Mouse (Mus musculus): ENCODE measurements around the gene Man2a2. TPM values are rescaled to one million over a fixed set of nuclear protein-coding genes. Genes with fewer than 3 reads are reported as not detected.

Gene Man2a2
- polyA plus RNA-seq (2016; fragmentation: Nextera tagmentation; extraction: Ambion mirVana): 20.2 and 21.0 TPM in 2 replicates

DNA sequence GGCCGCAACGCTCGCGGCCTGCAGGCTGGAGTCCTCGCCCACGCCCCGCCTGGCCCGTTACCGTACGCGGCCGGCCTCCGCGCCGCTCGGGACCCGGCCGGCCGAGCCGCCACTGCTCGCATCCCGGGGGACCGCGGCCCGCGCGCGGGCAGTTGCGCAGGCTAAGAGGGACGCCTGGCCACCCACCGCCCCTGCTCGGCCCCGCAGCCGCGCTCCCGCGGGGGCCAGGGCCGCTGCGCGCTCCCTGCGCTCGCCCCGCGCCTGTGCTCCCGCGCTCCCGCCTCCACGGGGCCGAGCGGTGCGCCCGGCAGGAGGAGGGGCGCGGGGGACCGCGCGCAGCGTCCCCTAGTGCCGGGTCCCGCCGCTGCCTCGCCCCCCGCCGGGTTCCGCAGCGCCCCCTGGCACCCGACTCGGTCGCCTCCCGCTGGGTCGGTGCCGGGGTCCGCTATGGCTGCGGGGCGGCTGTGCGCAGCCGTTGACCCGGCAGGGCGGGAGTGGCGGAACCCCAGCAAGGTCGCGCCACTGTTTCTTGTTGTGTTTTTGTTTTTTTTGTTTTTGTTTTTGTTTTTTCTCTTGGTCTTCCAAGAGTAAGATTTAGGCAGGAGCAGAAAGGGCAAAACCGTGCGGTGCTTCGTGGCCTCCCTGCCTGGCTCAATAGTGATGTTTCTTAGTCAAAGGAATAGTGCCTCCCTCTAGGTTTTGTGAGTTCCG lies at the start of gene Man2a2:
Gene Man2a2 (minus strand): TSS at position 335 of the 711 bp plus-strand sequence.
- DNase-seq (ENCODE audit: low spot score): peak; percentile 88
- peaks cover 12% of the 10 kb centered on the region; the same call in 1 of the 2 replicates for H3K27me3 ChIP-seq (replicated peaks; ENCODE audit: low read depth, poor library complexity, severe bottlenecking)
- H3K4me3 ChIP-seq: peak within 1 kb of the TSS; percentile 98
- peaks cover 29% of the 10 kb centered on the region for H3K4me1 ChIP-seq
- peaks cover 30% of the 10 kb centered on the region for H3K36me3 ChIP-seq (replicated peaks)
- no peaks in the 10 kb centered on the region for H3K9me3 ChIP-seq
- H3K27ac ChIP-seq (replicated peaks): peak within 1 kb of the TSS; percentile 95
- under 1% methylated on average over 86 of the region's 86 CpGs for WGBS

DNA sequence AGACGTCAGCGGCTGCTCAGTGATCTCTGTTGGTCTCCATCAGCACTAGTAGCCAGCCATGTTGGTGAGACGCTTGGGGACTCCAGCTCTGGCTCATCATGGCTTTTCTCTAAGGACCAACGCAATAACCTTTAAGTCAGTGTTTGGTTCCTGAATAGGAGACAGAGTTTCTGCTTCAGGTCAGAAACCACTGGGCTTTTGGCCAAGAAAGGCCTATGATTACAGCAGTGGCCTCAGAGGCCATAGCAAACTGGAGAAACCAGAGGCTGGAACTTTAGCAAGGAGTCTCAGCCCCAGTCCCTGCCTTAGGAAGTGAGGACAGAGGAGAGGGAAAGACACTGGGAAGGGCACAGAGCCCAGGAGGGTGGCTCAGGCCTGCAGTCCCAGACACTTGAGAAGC lies 49.4 kb upstream of the Man2a2 start:
- H3K4me3 ChIP-seq: no peak overlapping the region
- H3K27ac ChIP-seq (replicated peaks): no peak overlapping the region
- no peaks in the 10 kb centered on the region for H3K9me3 ChIP-seq
- no peaks in the 10 kb centered on the region for H3K36me3 ChIP-seq (replicated peaks)
- 85% methylated on average over 4 of the region's 4 CpGs for WGBS
- no peak for DNase-seq (ENCODE audit: low spot score)
- H3K27me3 ChIP-seq (replicated peaks; ENCODE audit: low read depth, poor library complexity, severe bottlenecking): no peaks in the 10 kb centered on the region
- peaks cover 13% of the 10 kb centered on the region for H3K4me1 ChIP-seq

DNA sequence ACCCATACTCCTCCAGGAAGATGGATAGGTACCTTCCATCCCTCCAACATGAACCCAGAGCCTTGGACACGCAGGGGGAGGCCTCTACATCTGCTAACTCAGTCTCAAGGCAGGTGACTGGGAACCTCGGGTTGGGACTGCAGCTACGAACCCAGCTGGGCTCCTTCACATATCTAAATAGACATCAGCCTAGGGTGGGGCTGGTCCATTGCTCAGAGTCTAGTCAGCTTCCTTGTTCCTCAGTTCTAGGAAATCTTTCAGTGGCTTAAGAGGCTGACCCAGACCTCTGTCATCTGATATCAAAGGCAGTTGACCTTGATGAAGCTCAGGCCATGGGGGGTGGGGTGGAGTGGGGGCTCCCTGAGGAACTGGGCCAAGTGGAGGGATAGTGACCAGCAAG lies 48.1 kb upstream of the Man2a2 start:
- Histone ChIP-seq H3K27me3 (replicated peaks; ENCODE audit: low read depth, poor library complexity, severe bottlenecking) (no peaks in the 10 kb centered on the region), H3K4me3 (no peak overlapping the region), H3K36me3 (replicated peaks) (no peaks in the 10 kb centered on the region), H3K4me1 (peaks cover 13% of the 10 kb centered on the region), H3K27ac (replicated peaks) (no peak overlapping the region), H3K9me3 (no peaks in the 10 kb centered on the region)
- DNase-seq (ENCODE audit: low spot score): no peak
- WGBS: 72% methylated on average over 3 of the region's 3 CpGs

DNA sequence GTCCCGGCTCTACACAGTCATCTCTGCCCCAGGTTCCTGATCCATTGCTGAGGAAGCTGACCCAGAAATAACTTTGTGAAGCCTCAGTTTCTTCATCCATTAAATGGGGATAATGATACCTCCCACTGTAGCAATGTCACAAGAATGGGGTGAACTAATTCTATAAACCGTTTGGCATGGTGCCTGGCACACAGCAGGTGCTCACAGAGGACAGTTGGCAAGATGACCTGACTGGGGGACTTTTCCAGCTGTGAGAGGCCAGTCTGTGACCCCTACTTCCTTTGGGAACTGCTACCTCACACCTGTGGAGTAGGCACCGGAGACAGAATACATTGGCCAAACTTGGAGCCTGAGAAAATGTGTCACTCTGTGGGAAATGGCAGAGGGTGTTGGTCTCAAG lies 46.9 kb upstream of the Man2a2 start:
- 84% methylated on average over 3 of the region's 3 CpGs for WGBS
- Histone ChIP-seq H3K9me3 (no peaks in the 10 kb centered on the region), H3K4me1 (peaks cover 11% of the 10 kb centered on the region), H3K4me3 (no peak overlapping the region), H3K27me3 (replicated peaks; ENCODE audit: low read depth, poor library complexity, severe bottlenecking) (no peaks in the 10 kb centered on the region), H3K27ac (replicated peaks) (no peak overlapping the region), H3K36me3 (replicated peaks) (no peaks in the 10 kb centered on the region)
- DNase-seq (ENCODE audit: low spot score): no peak

DNA sequence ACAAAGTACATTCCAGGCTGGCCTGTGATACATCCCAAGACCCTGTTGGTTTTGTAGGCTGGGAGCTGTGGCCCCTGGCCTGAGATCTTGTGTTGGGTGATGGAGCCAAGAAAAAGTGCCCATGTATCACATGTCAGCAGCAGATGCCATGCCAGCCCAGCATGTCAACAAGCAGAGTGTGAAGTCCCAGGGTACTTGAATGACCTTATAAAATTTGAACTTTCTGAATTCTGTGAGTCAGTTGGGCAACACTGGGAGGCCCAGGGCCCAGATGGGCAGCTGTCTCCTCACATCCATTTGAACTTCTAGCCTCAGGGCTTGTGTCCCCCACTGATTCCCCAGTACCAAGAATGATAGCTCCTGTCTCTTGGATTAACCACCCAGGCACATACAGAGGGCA lies 46.4 kb upstream of the Man2a2 start:
- no peaks in the 10 kb centered on the region for H3K36me3 ChIP-seq (replicated peaks)
- no peak for DNase-seq (ENCODE audit: low spot score)
- H3K9me3 ChIP-seq: no peaks in the 10 kb centered on the region

DNA sequence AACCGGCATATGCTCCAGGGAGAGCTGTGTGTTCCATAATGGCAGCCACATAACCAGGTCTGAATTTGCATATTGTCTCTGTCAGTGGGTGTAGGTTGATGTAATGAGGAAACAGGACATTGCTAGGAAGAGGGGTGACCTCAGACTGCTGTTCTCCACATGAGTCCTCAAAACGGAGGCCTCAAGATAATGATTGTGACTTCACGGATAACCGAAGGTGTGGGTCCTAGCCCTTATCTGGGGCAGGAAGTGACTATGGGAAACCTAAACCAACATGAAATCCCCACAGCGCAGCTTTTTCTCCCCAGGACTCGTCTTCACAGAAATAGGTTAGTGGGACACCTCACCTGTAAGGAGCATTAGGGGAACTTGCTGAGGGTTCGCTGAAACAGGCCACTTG lies 45.8 kb upstream of the Man2a2 start:
- no peak for DNase-seq (ENCODE audit: low spot score)
- H3K4me3 ChIP-seq: no peak overlapping the region
- no peaks in the 10 kb centered on the region for H3K27me3 ChIP-seq (replicated peaks; ENCODE audit: low read depth, poor library complexity, severe bottlenecking)
- H3K4me1 ChIP-seq: peaks cover 5% of the 10 kb centered on the region; the same call in 1 of the 2 replicates
- H3K36me3 ChIP-seq (replicated peaks): no peaks in the 10 kb centered on the region
- no peaks in the 10 kb centered on the region for H3K9me3 ChIP-seq
- WGBS: 88% methylated on average over 7 of the region's 7 CpGs
- H3K27ac ChIP-seq (replicated peaks): no peak overlapping the region

More for the DNA sequence above, 46.4 kb upstream of the Man2a2 start:
- no peak overlapping the region for H3K27ac ChIP-seq (replicated peaks)
- no peaks in the 10 kb centered on the region for H3K27me3 ChIP-seq (replicated peaks; ENCODE audit: low read depth, poor library complexity, severe bottlenecking)
- peaks cover 6% of the 10 kb centered on the region; the same call in 1 of the 2 replicates for H3K4me1 ChIP-seq
- no peak overlapping the region for H3K4me3 ChIP-seq

DNA sequence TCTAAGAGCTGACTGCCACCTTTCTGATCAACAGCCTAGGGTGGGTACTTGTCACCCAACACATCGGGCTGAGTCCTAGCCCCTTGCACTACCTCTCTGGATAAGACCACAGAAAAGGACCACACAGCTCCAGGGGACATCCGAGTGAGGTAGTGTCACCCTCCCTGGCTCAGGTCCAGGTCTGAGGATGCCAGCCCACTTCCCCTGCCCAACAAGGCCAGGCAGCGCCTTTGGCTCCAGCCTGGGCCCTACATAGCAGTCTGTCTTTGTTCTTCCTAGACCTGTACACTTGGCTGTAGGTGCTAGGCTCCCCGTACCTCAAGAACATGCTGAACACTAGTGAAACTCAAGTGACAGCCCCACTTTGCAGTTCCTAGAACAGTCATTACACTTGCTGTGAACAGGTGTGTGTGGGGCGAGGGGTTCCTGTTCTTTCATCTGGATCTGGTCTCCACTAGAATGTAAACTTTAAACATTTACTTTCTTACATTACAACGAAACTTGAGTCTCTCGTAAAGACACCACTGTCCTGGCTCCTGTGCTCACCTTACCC lies 43.2 kb upstream of the Man2a2 start:
- Histone ChIP-seq H3K27me3 (replicated peaks; ENCODE audit: low read depth, poor library complexity, severe bottlenecking) (no peaks in the 10 kb centered on the region), H3K27ac (replicated peaks) (no peak overlapping the region), H3K4me3 (no peak overlapping the region), H3K9me3 (no peaks in the 10 kb centered on the region), H3K4me1 (peaks cover 2% of the 10 kb centered on the region; the same call in 1 of the 2 replicates), H3K36me3 (replicated peaks) (no peaks in the 10 kb centered on the region)
- DNase-seq (ENCODE audit: low spot score): no peak
- 83% methylated on average over 7 of the region's 7 CpGs for WGBS

DNA sequence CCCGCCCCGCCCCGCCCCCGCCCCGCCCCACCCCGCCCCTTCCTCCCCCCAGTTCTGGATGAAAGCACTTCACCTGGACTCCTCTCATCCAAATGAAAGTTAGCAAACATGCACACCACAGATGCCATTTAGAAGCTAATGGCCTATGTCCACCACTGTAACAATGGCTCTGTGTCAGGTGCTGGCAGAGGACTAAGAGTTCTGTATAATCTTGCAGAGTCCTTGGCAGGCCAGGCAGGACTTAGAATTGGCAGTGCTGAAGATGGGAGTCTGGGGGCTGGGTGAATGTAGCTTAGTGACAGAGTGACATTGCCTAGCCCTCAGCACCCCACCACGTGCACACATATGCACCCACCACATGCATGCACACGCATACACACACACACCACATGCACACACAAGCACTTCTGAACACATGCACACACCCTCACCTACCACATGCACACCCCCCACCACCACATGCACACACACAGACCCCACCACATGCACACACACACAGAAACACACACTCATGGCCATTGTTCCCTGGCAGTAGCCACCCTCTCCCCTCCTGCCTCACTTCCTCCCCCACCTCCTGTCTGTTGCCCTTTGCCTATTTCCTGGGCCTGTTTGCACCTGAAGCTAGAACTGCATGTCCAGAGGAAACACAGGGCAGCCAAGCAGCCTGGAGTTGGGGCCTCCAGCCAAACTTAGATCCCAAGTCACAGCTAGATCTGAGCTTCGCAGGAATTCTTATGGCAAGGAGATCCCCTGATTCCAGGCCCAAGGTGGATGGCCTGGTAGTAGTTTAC lies 42.5 kb upstream of the Man2a2 start:
- Histone ChIP-seq H3K9me3 (no peaks in the 10 kb centered on the region), H3K27me3 (replicated peaks; ENCODE audit: low read depth, poor library complexity, severe bottlenecking) (no peaks in the 10 kb centered on the region), H3K27ac (replicated peaks) (no peak overlapping the region), H3K4me1 (no peaks in the 10 kb centered on the region), H3K4me3 (no peak overlapping the region), H3K36me3 (replicated peaks) (no peaks in the 10 kb centered on the region)
- DNase-seq (ENCODE audit: low spot score): no peak
- 73% methylated on average over 9 of the region's 9 CpGs for WGBS

DNA sequence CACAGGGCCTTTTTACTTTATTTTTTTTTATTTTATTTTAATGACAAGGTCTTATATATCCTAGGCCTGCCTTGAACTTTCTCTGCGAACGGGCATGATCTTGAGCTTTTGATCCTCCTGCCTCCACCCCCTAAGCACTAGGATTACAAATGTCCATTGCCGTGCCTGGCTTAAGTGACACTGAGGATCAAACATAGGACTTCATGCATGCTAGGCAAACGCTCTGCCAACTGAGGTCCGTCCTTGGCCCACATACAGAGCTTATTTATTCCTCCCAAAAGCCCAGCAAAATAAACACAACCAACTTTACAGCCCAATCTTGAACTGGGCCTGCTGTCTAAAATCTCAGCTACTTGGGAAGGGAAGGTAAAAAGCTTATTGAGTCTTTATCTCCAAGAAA lies 41.6 kb upstream of the Man2a2 start:
- H3K27me3 ChIP-seq (replicated peaks; ENCODE audit: low read depth, poor library complexity, severe bottlenecking): no peaks in the 10 kb centered on the region
- 76% methylated on average over 5 of the region's 5 CpGs for WGBS
- H3K27ac ChIP-seq (replicated peaks): no peak overlapping the region
- H3K9me3 ChIP-seq: no peaks in the 10 kb centered on the region
- no peak for DNase-seq (ENCODE audit: low spot score)
- H3K36me3 ChIP-seq (replicated peaks): no peaks in the 10 kb centered on the region
- H3K4me3 ChIP-seq: no peak overlapping the region
- H3K4me1 ChIP-seq: no peaks in the 10 kb centered on the region

DNA sequence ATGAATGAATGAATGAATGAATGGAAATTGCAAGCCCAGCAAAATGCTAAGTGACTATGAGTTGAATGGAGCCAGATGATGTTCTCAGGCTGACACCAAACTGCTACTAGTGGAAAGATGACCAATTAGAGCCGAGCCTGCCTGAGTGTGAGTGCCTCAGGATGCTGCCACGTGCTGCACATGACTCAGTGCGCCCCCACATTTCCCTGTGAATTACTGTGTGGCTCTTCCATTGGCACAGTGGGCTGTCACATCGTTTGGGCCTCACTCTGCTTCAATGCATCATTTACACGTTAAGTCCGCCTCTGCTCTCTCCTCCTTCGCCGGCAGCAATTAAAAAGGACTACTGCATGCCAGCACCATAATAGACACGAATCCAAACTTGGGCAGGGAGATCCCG lies 41.1 kb upstream of the Man2a2 start:
- H3K36me3 ChIP-seq (replicated peaks): no peaks in the 10 kb centered on the region
- peaks cover 2% of the 10 kb centered on the region; the same call in 1 of the 2 replicates for H3K4me1 ChIP-seq
- no peak for DNase-seq (ENCODE audit: low spot score)
- H3K27ac ChIP-seq (replicated peaks): no peak overlapping the region
- no peaks in the 10 kb centered on the region for H3K9me3 ChIP-seq
- no peak overlapping the region for H3K4me3 ChIP-seq
- no peaks in the 10 kb centered on the region for H3K27me3 ChIP-seq (replicated peaks; ENCODE audit: low read depth, poor library complexity, severe bottlenecking)
- WGBS: 85% methylated on average over 10 of the region's 10 CpGs

DNA sequence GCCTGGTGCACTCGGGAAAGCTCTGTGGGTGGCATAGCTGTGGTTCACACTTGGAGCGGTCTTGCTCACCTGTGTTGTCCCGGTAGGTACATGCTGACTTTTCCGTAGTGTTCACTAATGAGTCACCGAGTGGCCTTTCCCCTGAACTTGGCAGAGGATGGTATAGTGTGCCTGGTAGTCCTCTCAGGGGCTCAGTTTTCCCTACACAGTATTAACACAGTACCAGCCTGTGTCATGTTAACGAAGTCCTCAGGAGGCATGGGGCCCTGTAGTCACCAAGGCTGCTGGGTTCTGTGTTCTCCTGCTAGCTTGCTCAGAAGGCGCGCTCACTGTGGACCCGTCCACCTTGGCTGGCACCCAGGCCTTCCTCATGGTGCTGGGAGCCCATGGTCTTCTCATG lies 39.2 kb upstream of the Man2a2 start:
- Histone ChIP-seq H3K27me3 (replicated peaks; ENCODE audit: low read depth, poor library complexity, severe bottlenecking) (peaks cover 6% of the 10 kb centered on the region; the same call in 1 of the 2 replicates), H3K36me3 (replicated peaks) (no peaks in the 10 kb centered on the region), H3K4me1 (peaks cover 8% of the 10 kb centered on the region; the same call in 1 of the 2 replicates), H3K27ac (replicated peaks) (no peak overlapping the region), H3K9me3 (no peaks in the 10 kb centered on the region), H3K4me3 (no peak overlapping the region)
- WGBS: 76% methylated on average over 9 of the region's 9 CpGs
- DNase-seq (ENCODE audit: low spot score): no peak

DNA sequence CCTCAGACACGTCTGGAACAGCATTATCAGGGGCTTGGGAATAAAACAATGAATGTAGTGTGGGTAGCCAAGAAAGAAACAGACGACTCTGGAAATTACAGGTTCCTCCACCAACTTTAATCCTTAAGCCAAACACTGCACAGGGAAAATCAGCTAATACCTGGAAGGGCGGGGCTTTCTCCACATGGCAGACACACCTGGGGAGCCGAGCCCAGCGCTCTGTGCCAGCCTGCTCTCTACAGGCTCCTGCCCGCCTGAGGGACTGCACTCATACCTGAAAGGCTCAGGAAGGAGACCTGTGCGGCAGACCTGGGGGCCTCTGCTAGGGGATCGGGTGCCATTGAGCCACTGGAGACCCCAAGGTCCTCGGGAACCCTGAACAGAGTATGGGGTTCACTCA lies 36.5 kb upstream of the Man2a2 start:
- WGBS: 69% methylated on average over 9 of the region's 9 CpGs
- Histone ChIP-seq H3K9me3 (no peaks in the 10 kb centered on the region), H3K4me3 (no peak overlapping the region), H3K36me3 (replicated peaks) (no peaks in the 10 kb centered on the region), H3K27me3 (replicated peaks; ENCODE audit: low read depth, poor library complexity, severe bottlenecking) (peaks cover 28% of the 10 kb centered on the region), H3K27ac (replicated peaks) (no peak overlapping the region), H3K4me1 (peaks cover 21% of the 10 kb centered on the region; the same call in 1 of the 2 replicates)
- no peak for DNase-seq (ENCODE audit: low spot score)
